23 mouse cellular contexts compared by ENCODE assay signal in genomic region chr11:104214128-104214527, GRCm38 (mm10). TPM values are rescaled to one million over a fixed set of nuclear protein-coding genes. Genes with fewer than 3 reads are reported as not detected.
DNase-seq lines count a peak whose midpoint lies in the region; ATAC-seq and TF ChIP-seq lines count a peak whose summit lies in the region.
"Not testable (repeated sequence)": the region's sequence is repeated elsewhere in the genome, so short reads cannot be mapped to it uniquely, and the experiment has no call there.
"Had no signal": no experiment of that assay in that cellular context is flagged by ENCODE, and none has a peak within 500 bp of the region (broad histone marks: within the 10 kb centered on the region; RNA-seq: fewer than 3 reads in every experiment).

No protein-coding gene starts in this region.

- not testable (repeated sequence) for TF ChIP-seq POLR2A in CH12.LX (IDR thresholded peaks at IDR 0.05; ENCODE audit: low read depth, low read length)

- not testable (repeated sequence) for H3K4me2 ChIP-seq in CH12.LX (ENCODE audit: insufficient read depth, low read depth, poor library complexity, severe bottlenecking); kidney, postnatal 0 days (ENCODE audit: low read length); midbrain, postnatal 0 days (ENCODE audit: low read depth, low read length, poor library complexity, severe bottlenecking)

- not testable (repeated sequence) for H3K79me2 ChIP-seq in CH12.LX (replicated peaks; ENCODE audit: control insufficient read depth, extremely low read depth, insufficient read depth, poor library complexity, severe bottlenecking)

- H3K4me1 ChIP-seq in CH12.LX (ENCODE audit: control insufficient read depth in 1 of 2, insufficient read depth in 2 of 2); kidney, postnatal 0 days (replicated peaks; ENCODE audit: insufficient read depth, low read length); midbrain, postnatal 0 days (ENCODE audit: insufficient read depth, low read length): not testable (repeated sequence)

- TF ChIP-seq CTCF in CH12.LX (conservative IDR thresholded peaks at IDR 0.05 in 1 of 2, IDR thresholded peaks at IDR 0.05 in 1 of 2; ENCODE audit: low read depth in 2 of 2, low read length in 2 of 2) (peak; percentile 20; a peak in 2 of 4 replicates), Patski (IDR thresholded peaks at IDR 0.05) (peak; percentile 33)
- peak; percentile 6; the same call in 1 of the 2 replicates for TF ChIP-seq CTCF in kidney, postnatal 0 days (IDR thresholded peaks at IDR 0.05; ENCODE audit: low read depth)
- TF ChIP-seq CTCF in midbrain, postnatal 0 days (IDR thresholded peaks at IDR 0.05): peak; percentile 34

- in situ Hi-C loops in CH12.LX (cut with MboI; ENCODE audit: low pct_ligation_motif_present, low pct_unique_long_range_greater_than_20kb, low sequenced_read_pairs); Patski (cut with MboI; ENCODE audit: low pct_unique_long_range_greater_than_20kb): not testable (repeated sequence)

- dilution Hi-C loops in CH12.LX (cut with MboI; ENCODE audit: extremely low pct_ligation_motif_present, extremely low pct_unique_long_range_greater_than_20kb, low sequenced_read_pairs): not testable (repeated sequence)

- not testable (repeated sequence) for TF ChIP-seq RAD21 in CH12.LX (IDR thresholded peaks at IDR 0.05; ENCODE audit: low read depth, low read length)

- H3K36me3 ChIP-seq in CH12.LX (replicated peaks in 1 of 2; ENCODE audit: control insufficient read depth in 1 of 2, insufficient read depth in 1 of 2, low read length in 1 of 2); kidney, postnatal 0 days (ENCODE audit: insufficient read depth, low read length); midbrain, postnatal 0 days (ENCODE audit: insufficient read depth, low read length): not testable (repeated sequence)

- not testable (repeated sequence) for H3K9me3 ChIP-seq in CH12.LX (replicated peaks; ENCODE audit: low read length); kidney, postnatal 0 days (replicated peaks; ENCODE audit: low read length); midbrain, postnatal 0 days (ENCODE audit: low read length)

- H3K27me3 ChIP-seq in CH12.LX (replicated peaks): peaks cover 77% of the 10 kb centered on the region
- H3K27me3 ChIP-seq in Patski; kidney, postnatal 0 days (ENCODE audit: insufficient read depth, low read length); midbrain, postnatal 0 days (ENCODE audit: insufficient read depth, low read length): not testable (repeated sequence)

- DNase-seq in CH12.LX (ENCODE audit: extremely low read depth); Patski (ENCODE audit: low read depth, low spot score); kidney, postnatal 0 days (ENCODE audit: low spot score); midbrain, postnatal 0 days (ENCODE audit: low spot score): not testable (repeated sequence)
- DNase-seq in ES-CJ7 (ENCODE audit: low read depth, low spot score): peak; percentile 43
- DNase-seq in ZHBTc4 (ENCODE audit: low read depth, low spot score): peak; percentile 71

- not testable (repeated sequence) for H3K27ac ChIP-seq in CH12.LX (ENCODE audit: insufficient read depth, low read depth); kidney, postnatal 0 days; midbrain, postnatal 0 days (ENCODE audit: low read depth, low read length)

- POLR2A ChIA-PET in Patski (lab: Charles Lee): interaction anchor here (1.1 kb wide), 1 partner anchor 19 kb away, joined by 3 read pairs; no protein-coding TSS in a partner anchor

- not testable (repeated sequence) for ATAC-seq in Patski; kidney, postnatal 0 days (replicated peaks; ENCODE audit: low FRiP score, low read depth); midbrain, postnatal 0 days (ENCODE audit: low FRiP score)

- WGBS in kidney, postnatal 0 days: over 99% methylated on average over 5 of the region's 5 CpGs
- WGBS in midbrain, postnatal 0 days: 94% methylated on average over 5 of the region's 5 CpGs

- not testable (repeated sequence) for H3K9ac ChIP-seq in CH12.LX (ENCODE audit: insufficient read depth, low read depth); kidney, postnatal 0 days (ENCODE audit: low read depth, low read length); midbrain, postnatal 0 days (replicated peaks; ENCODE audit: low read length, poor library complexity, severe bottlenecking)

- not testable (repeated sequence) for TF ChIP-seq EP300 in CH12.LX (IDR thresholded peaks at IDR 0.05; ENCODE audit: low read length)

- CTCF ChIA-PET in Patski (lab: Charles Lee): not testable (repeated sequence)

- not testable (repeated sequence) for H3K4me3 ChIP-seq in CH12.LX (replicated peaks in 1 of 3; ENCODE audit: low read depth in 2 of 3, low read length in 2 of 3, poor library complexity in 1 of 3); kidney, postnatal 0 days (replicated peaks; ENCODE audit: low read depth, low read length); midbrain, postnatal 0 days (ENCODE audit: low read depth, low read length)

RNA-seq across cellular contexts. Expression of gene Mapt, which starts 17.1 kb away (rescaled TPM):
- 0.29 and 0.64 TPM in 2 replicates for total RNA-seq in CH12.LX (2012; rRNA removed)
- total RNA-seq in CH12.LX (2014; rRNA removed): 0.18 and 0.21 TPM in 2 replicates
- polyA plus RNA-seq in CH12.LX (2012; ENCODE audit: insufficient read length, low read depth): 1.7 TPM in 2 replicates
- 27.2 TPM for polyA plus RNA-seq in Patski (2021)
- 6.7 and 11.4 TPM in 2 replicates for polyA plus RNA-seq in kidney, postnatal 0 days (2015; fragmentation: Nextera tagmentation; extraction: Ambion mirVana)
- 673 and 700 TPM in 2 replicates for total RNA-seq in midbrain, postnatal 0 days (2014; rRNA removed)
- polyA plus RNA-seq in midbrain, postnatal 0 days (2015; fragmentation: Nextera tagmentation; extraction: Ambion mirVana): 1,369 and 1,377 TPM in 2 replicates
- total RNA-seq: common myeloid progenitor, adult 5-6 weeks had no signal
- polyA plus RNA-seq: erythroblast, embryonic 14.5 days had no signal

RNA-seq across cellular contexts. Expression of gene Sppl2c, which starts 28.0 kb away (rescaled TPM):
- total RNA-seq in CH12.LX (2012; rRNA removed): not detected in 2 replicates
- total RNA-seq in CH12.LX (2014; rRNA removed): not detected in 2 replicates
- not detected in 2 replicates for polyA plus RNA-seq in CH12.LX (2012; ENCODE audit: insufficient read length, low read depth)
- not detected for polyA plus RNA-seq in Patski (2021)
- not detected in 2 replicates for polyA plus RNA-seq in kidney, postnatal 0 days (2015; fragmentation: Nextera tagmentation; extraction: Ambion mirVana)
- not detected in 2 replicates for total RNA-seq in midbrain, postnatal 0 days (2014; rRNA removed)
- not detected in 2 replicates for polyA plus RNA-seq in midbrain, postnatal 0 days (2015; fragmentation: Nextera tagmentation; extraction: Ambion mirVana)
- total RNA-seq: adrenal gland, adult 2 months; adrenal gland, postnatal 10 days; adrenal gland, postnatal 25 days; adrenal gland, postnatal 4 days; common myeloid progenitor, adult 5-6 weeks had no signal
- polyA plus RNA-seq: adrenal gland, adult 2 months; brain, embryonic 14.5 days; CD4-positive, CD25-positive, alpha-beta regulatory T cell, adult 4 months; embryonic facial prominence, embryonic 11.5 days; embryonic facial prominence, embryonic 13.5 days; embryonic facial prominence, embryonic 15.5 days; erythroblast, embryonic 14.5 days; forebrain, embryonic 10.5 days; forebrain, embryonic 12.5 days; forebrain, embryonic 14.5 days; forebrain, embryonic 16.5 days; frontal cortex, adult 2 months; G1E had no signal

Comparison
In these comparisons a context has a peak if more than half of its experiments do, and no peak if none do; other contexts are left out.
1. RNA of gene Mapt, which starts 17.1 kb away (polyA plus RNA-seq): 1,369 to 1,377 TPM in midbrain, postnatal 0 days; 27.2 TPM in Patski (single experiment), 6.7 to 11.4 TPM in kidney, postnatal 0 days and 1.7 TPM in CH12.LX; every median in the first group is over 10 times any median in the second.
2. Peak in every context shown above with its lines, with median percentiles within 50 percentile points of each other: CTCF ChIP-seq.